Mouse (Mus musculus) urinary bladder, postnatal 36 days (tissue): ENCODE measurements around the gene Cyth2.
A peak's percentile ranks its signal among the peaks of the same experiment; 100 is the strongest.

Source experiments
- DNase-seq, 2 experiments: peaks; one replicate each; pipeline ENCODE4 v3.0.0; 2022; ENCODE audit warnings: low spot score in 2 of 2, mixed read lengths in 1 of 2

Cyth2 gene

GRCm38 (mm10) chr7:45813787-45814779 lies at the start of gene Cyth2:
Gene Cyth2, minus strand, starts transcription at chr7:45814581.
- DNase-seq, result peak; percentile 97 to 98

GRCm38 (mm10) chr7:45862804-45863203 lies 48.4 kb upstream of the Cyth2 start:
- no peak for DNase-seq

- no peak for DNase-seq
These were observed 44.6 kb upstream of the Cyth2 start for GRCm38 (mm10) chr7:45859008-45859407.

DNA sequence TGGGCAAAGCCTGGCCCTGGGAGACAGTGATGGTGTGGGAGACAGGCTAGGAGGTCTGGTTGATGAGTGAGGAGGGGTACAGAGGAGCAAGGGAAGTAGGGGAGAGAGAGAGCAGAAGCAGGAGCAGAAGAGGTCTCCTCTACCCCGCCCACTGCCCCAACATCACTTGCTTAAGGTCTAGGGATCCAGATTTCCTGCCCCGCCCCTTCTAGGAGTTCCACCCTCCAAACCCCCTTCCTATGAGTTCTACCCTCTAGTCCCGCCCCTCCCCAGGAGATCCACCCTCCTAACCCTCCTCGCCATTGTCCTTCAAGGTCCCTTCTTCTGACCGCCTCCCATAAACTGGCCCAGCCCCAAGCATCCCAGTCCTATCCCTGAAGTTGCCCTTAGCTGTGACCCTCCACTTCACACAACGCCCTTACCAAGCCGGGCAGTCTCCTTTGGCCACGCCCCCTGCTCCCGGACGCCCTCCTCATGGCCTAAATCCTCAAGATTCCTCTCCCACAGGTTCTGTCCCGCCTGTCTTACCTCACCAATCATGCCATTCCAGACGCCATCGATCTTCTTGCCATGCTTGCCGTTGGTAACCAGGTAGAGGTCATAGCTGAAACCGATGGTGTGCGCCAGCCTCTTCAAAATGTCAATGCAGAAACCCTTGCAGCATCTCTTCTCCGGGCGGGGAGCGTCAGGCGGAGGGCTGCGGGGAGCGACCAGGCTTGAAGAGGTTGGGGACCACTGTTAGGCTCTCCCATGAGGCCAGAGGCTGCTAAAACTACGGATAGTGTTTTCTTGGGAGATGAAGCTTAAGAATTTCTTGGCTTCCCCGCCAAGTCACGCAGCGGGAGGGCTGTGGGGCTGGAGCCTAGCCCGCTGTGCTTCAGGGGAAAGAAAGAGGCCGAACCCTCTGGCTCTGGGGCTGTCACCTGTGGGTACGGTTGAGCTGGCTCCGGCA lies 42.8 kb upstream of the Cyth2 start:
- no peak for DNase-seq

DNA sequence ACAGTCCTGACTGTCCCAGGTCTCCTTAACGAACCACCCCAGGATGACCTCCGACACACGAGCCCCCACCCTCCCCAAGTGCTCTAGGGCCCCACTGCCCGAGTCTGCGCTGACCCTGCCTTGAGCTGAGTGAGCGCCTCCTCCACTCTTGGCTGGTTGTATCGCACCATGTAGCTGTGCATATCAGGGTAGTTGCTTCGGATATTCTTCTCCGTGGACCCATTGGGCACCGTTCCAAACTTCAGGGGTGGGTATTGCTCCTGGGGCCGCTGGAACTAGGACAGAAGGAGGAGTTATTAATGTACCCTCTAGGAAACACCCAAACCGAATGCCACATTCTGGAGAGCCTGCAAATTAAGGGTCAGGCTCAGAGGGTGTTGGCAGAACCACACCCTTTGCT lies 38.7 kb upstream of the Cyth2 start:
- no peak for DNase-seq

GRCm38 (mm10) chr7:45850661-45851060 lies 36.3 kb upstream of the Cyth2 start:
- DNase-seq, result no peak

DNA sequence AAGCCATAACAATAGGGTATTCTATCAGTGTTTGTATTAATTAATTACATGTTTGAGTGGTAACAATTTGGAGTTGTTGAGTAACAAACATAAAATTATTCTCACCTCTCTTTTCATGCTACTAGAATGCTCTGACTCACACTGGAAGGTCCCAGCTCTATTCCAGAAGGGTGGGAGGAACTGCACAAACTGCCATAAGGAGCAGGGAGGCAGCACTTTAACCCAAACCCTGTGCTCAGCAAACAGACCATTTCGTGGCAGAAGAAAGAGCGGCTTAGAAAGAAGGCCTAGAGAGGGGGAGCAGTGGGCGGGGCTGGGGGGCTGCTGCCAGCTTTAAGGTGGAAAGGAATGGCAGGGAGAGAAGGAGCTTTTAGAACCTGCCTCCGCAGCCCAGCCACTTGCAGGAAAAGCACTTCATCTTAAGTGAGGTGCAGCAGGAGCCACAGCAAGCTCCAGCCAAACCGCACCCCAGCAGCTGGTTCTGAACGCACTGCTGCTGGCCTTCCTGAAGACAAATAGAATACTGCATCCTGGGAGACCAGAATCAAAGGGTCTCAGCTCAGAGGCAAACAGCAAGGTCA lies 34.2 kb upstream of the Cyth2 start:
- no peak for DNase-seq

GRCm38 (mm10) chr7:45842950-45843744 lies 28.8 kb upstream of the Cyth2 start:
- no peak for DNase-seq

GRCm38 (mm10) chr7:45833924-45834323 lies 19.5 kb upstream of the Cyth2 start:
- no peak for DNase-seq

- DNase-seq, result no peak
These were observed 18.9 kb upstream of the Cyth2 start for GRCm38 (mm10) chr7:45833148-45833790.

DNA sequence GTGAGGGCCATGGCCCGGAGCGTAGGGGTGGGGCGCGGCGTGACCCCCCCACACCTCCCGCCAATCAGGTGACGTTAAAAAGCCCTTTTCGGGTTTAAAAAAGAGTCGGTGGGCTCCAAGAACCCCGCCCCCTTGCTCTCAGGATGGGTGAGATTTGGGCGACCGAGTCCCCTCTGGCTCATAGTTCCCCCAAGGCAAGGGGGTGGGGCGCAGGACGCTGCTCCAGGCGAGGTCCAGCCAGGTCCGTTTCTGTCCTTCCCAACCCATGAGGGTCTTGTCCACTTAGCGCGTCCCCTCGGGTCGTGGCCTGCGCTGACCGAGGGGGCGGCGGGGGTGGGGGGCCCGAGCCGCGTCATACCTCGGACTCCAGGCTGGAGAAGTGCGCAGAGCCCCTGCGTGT lies 18.0 kb upstream of the Cyth2 start:
- no peak for DNase-seq

DNA sequence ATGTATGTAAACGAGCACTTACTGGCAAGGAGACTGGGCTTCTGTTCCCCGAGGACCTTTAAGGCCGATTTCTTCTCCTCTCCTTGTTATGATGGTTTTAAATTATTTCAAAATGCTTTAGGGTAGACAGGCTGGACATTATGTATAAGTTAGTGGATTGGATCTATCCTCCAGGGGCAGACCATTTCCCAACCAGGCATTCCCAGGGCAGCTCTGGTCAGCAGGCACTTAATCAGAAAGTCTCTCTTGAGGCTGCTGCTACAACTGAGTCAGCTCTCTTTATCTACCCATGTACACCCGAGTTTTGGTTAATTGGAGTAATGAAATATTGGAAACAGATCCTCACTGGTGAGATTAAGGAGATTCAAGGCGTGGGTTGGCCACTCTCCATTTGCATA lies 16.7 kb upstream of the Cyth2 start:
- no peak for DNase-seq

DNA sequence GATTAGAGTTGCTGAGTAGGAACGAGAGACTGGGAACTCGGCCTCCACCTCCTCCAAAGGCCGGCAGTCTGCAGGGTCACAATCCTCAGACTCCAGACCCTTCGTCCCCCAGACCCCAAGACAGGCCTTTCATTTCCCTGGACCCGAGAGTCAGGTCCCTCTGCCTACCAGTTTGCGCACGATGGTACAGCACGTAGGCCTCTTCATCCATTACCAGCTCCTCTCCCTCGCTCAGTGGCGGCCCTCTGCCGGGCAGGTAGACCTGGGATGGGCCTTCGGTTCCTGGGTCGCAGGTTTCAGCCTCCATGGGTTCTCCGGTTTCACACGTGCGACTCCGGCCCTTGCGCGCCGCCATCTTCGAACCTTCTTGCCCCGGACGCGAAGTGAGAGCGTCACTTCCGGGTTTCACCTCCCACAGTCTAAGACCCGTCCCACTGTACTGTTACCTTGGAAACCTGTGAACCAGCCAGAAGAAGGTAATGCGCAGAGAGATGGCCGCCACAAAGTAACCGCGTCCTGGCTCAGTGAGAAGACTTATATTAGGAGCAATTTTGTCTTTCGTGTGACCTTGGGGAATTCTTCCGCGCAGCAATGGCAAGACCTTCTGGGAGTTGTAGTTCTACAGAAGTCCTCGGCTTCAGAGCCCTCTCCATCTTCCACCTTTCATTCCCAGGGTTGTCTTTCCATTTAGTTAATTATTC lies 16.2 kb upstream of the Cyth2 start, which contains the start of gene Grwd1:
Gene Grwd1 (minus strand): TSS at position 518 of the 701 bp plus-strand sequence.
- peak; percentile 81 to 85 for DNase-seq

- no peak for DNase-seq
These were observed 12.2 kb upstream of the Cyth2 start for GRCm38 (mm10) chr7:45826631-45827030.

GRCm38 (mm10) chr7:45824598-45824997 lies 10.2 kb upstream of the Cyth2 start, which contains the start of gene Kcnj14:
Gene Kcnj14, minus strand, starts transcription at chr7:45824782.
- DNase-seq, result no peak

DNA sequence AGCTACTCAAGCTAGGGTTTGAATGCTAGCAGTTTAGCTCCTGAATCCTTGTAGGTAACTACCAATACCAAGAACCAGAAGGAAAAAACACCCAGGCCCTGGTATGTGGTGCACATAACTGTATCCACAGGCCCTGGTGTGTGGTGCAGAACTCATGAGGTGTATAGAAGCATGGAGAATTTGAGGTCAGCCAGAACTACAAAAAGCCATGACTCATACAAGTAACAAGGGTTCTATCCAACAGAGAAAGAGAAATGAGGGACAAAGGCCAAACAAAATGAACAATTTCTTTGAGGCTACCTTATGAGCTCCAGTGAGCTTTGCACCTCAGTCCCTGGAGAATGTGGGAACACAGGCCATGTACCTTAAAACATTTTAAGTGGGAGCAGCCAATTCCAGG lies 6.5 kb upstream of the Cyth2 start:
- no peak for DNase-seq

DNA sequence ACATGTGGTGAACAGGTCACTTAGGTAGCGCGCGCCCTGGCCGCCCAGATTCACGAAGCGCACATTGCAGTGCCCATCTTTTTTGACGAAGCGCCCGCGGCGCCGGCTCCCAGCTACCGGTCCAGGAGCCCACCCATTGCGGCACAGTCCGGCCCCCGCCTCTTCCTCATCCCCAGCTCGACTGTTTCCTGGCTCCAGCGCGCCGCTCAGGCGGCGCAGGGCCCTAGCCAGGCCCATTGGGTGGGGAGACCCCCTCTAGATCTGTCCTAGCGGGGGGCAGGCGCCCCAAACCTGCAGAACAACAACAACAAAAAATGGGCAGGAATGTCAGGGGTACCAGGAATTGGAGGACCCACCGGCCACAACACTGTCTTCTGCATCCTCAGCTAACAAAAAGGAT lies 5.5 kb upstream of the Cyth2 start:
- DNase-seq, result no peak

DNA sequence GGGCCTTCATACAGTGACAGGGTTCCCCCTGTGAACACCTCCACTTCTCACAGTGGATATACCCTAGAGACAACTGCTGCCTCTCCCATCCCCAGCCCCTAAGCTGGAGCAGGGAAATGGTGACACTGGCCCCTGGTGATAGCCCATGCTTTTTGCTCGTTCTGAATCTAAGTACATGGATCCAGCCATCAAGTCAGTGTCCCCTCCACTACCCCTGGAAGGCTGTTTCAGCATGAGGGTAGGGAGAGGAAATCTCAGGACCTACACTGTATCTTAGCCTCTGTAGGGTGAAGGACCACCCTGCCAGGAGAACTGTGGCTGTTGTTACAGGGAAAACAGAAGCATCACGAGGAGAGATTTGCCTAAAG lies 1.6 kb upstream of the Cyth2 start:
- DNase-seq, result no peak

DNA sequence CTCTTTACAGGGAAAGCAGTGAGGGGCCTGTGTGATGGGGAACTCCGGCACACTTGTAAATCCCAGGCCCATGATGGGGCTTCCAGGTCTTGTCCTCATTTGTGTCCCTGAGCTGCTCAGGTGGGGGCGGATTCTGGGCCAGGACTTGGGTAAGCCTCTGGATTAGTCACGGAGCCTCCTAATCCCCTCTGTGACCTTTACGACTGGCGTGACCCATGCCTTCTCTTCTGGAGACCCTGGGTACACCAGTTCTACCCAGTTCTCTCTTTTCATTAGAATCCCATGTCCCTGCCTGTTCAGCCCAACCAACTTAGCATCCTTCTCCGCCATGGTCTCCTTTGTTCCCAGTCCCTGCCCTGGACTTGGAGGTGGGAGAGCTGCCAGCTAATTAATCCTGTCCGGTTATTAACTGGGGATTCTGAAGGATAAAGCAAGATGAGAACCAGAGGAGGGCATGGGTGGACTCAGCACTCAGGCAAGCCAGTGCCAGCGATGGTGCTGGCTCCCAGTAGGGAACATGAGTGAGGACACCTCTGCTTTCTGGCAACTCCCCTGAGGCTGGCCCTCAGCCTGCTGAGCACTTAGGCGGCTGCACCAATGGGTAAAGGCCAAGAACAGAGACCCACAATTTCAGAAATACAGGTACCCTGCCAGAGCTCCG lies 1.1 kb upstream of the Cyth2 start:
- DNase-seq, result no peak
